Mouse (Mus musculus): Measurements from ENCODE around the gene Umad1. TPM values are rescaled to one million over a fixed set of nuclear protein-coding genes. Genes with fewer than 3 reads are reported as not detected.

Gene Umad1
- polyA plus RNA-seq, 1 experiment from 2014 or later, result 24.0 TPM

DNA sequence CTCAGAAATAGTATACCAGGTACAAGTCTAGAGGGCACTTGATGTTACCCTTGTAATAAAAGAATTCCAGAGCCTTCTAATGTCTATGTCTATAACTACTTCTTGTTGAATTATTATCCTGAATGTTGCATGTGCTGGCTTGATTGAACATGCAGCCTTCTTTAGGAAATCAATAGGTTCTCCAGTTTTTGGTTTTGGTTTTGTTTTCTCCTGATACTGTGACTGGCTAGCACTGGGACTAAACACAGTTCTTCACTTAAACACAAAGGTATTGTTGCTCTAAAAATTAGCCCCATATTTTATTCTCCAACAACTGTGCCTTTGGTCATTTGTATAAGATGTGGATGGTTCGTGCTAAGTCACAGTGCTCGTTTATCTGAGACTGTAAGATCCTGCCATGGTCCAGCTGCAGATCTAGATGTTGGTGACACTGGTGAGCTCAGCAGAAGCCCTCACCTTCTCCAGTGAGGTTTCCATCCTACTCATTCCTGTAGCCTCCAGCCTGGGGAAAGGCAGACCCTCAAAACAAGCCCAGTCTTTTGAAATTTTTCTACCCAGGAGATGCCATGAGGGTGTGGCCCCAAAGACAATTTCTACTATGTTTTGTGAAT is 90.1 kb downstream of the Umad1 start:
- Histone ChIP-seq H3K36me3 (ENCODE audit: control insufficient read depth, insufficient read depth) (no peaks in the 10 kb centered on the region), H3K4me1 (replicated peaks; ENCODE audit: control insufficient read depth, insufficient read depth, low read length) (no peaks in the 10 kb centered on the region), H3K27ac (ENCODE audit: low read depth, low read length) (no peak overlapping the region), H3K4me3 (ENCODE audit: low read depth, low read length) (no peak overlapping the region), H3K9me3 (ENCODE audit: control insufficient read depth) (no peaks in the 10 kb centered on the region), H3K4me2 (replicated peaks; ENCODE audit: low read depth) (no peak overlapping the region), H3K9ac (ENCODE audit: low read depth, low read length) (no peak overlapping the region), H3K27me3 (replicated peaks; ENCODE audit: control insufficient read depth, insufficient read depth, low read length) (no peaks in the 10 kb centered on the region)
- no peak for TF ChIP-seq CTCF (IDR thresholded peaks at IDR 0.05; ENCODE audit: low read depth)
- no peak for ATAC-seq
- 81% methylated on average over 2 of the region's 2 CpGs for WGBS

DNA sequence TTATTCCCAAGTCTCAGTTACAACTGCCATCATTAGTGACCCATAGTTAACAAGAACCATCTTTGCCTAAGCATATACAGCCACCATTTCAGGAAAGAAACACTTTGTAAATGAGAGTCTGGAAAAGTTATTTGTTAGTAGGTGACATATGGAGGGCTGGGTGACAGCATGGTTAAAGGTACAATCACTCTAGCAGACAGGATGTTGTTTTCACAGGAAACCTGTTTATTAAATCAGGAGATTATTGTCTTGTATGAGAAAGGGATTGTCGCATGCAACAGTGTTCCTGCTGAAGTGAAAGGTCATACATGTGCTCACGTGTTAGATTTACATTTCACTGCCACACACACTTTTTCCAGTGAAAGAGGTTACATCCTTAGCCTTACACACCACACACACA is 92.4 kb downstream of the Umad1 start:
- no peaks in the 10 kb centered on the region for H3K4me1 ChIP-seq (replicated peaks; ENCODE audit: control insufficient read depth, insufficient read depth, low read length)
- no peak overlapping the region for H3K4me2 ChIP-seq (replicated peaks; ENCODE audit: low read depth)
- 82% methylated on average over 2 of the region's 2 CpGs for WGBS
- no peak overlapping the region for H3K27ac ChIP-seq (ENCODE audit: low read depth, low read length)
- no peak overlapping the region for H3K9ac ChIP-seq (ENCODE audit: low read depth, low read length)
- H3K9me3 ChIP-seq (ENCODE audit: control insufficient read depth), result no peaks in the 10 kb centered on the region
- ATAC-seq, result no peak
- no peaks in the 10 kb centered on the region for H3K27me3 ChIP-seq (replicated peaks; ENCODE audit: control insufficient read depth, insufficient read depth, low read length)
- TF ChIP-seq CTCF (IDR thresholded peaks at IDR 0.05; ENCODE audit: low read depth), result no peak
- no peak overlapping the region for H3K4me3 ChIP-seq (ENCODE audit: low read depth, low read length)
- no peaks in the 10 kb centered on the region for H3K36me3 ChIP-seq (ENCODE audit: control insufficient read depth, insufficient read depth)

DNA sequence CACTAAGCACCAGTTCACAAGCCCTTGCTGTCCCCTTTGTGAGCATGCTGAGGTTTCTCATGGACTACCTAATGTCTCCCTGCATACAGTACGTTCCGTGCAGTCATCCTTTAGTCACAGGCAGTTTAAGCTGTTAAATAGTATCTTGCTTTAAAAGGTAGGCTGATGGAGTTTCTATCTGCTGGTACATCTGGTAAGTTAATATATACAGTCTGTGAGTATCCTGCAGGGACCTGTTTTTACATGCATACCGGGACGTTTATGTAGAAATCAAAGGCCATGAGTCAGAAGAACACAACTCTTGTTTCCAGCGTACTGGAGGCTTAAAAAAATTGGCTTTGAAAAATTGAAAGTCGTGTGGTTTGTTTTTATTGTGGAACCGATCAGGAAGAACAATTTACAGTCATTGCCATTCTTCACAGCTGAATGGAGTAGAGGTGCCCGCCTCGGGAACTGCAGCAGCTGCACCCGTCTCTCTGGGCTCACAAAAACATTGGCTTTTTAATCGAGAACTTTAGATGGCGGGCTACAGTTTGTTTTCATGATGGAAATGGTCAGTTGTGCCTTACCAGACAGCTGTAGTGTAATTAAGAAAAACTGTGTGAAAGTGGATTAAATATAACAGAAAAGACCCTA is 93.6 kb downstream of the Umad1 start:
- H3K27me3 ChIP-seq (replicated peaks; ENCODE audit: control insufficient read depth, insufficient read depth, low read length), result no peaks in the 10 kb centered on the region
- no peak overlapping the region for H3K9ac ChIP-seq (ENCODE audit: low read depth, low read length)
- no peak overlapping the region for H3K4me3 ChIP-seq (ENCODE audit: low read depth, low read length)
- H3K4me2 ChIP-seq (replicated peaks; ENCODE audit: low read depth), result no peak overlapping the region
- no peaks in the 10 kb centered on the region for H3K9me3 ChIP-seq (ENCODE audit: control insufficient read depth)
- WGBS, result 68% methylated on average over 12 of the region's 12 CpGs
- H3K36me3 ChIP-seq (ENCODE audit: control insufficient read depth, insufficient read depth), result no peaks in the 10 kb centered on the region
- H3K4me1 ChIP-seq (replicated peaks; ENCODE audit: control insufficient read depth, insufficient read depth, low read length), result no peaks in the 10 kb centered on the region
- no peak overlapping the region for H3K27ac ChIP-seq (ENCODE audit: low read depth, low read length)
- ATAC-seq, result no peak
- TF ChIP-seq CTCF (IDR thresholded peaks at IDR 0.05; ENCODE audit: low read depth), result no peak

DNA sequence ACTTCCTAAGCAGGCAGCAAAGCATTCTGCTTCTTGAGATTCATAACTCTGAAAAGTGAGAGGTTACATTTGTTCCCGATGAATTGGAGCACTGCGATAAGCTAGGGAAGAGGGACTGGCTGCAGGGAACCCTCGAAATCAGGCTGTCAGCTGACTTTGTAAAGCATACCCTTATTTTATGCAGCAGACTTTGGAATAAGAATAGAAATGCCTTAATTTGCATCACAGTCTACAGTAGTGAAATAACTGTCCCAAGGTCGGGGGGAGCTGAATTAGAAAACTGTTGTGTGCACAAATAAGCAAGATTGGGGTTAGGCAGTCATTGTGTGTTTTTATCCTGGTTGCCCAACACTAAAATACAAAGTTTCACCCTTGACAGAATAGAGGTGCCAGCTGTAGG is 94.4 kb downstream of the Umad1 start:
- H3K9ac ChIP-seq (ENCODE audit: low read depth, low read length), result no peak overlapping the region
- no peak overlapping the region for H3K27ac ChIP-seq (ENCODE audit: low read depth, low read length)
- ATAC-seq, result no peak
- WGBS, result 73% methylated on average over 4 of the region's 4 CpGs
- no peaks in the 10 kb centered on the region for H3K36me3 ChIP-seq (ENCODE audit: control insufficient read depth, insufficient read depth)
- no peak overlapping the region for H3K4me3 ChIP-seq (ENCODE audit: low read depth, low read length)
- no peak overlapping the region for H3K4me2 ChIP-seq (replicated peaks; ENCODE audit: low read depth)
- H3K4me1 ChIP-seq (replicated peaks; ENCODE audit: control insufficient read depth, insufficient read depth, low read length), result no peaks in the 10 kb centered on the region
- no peak for TF ChIP-seq CTCF (IDR thresholded peaks at IDR 0.05; ENCODE audit: low read depth)
- H3K27me3 ChIP-seq (replicated peaks; ENCODE audit: control insufficient read depth, insufficient read depth, low read length), result no peaks in the 10 kb centered on the region
- no peaks in the 10 kb centered on the region for H3K9me3 ChIP-seq (ENCODE audit: control insufficient read depth)

DNA sequence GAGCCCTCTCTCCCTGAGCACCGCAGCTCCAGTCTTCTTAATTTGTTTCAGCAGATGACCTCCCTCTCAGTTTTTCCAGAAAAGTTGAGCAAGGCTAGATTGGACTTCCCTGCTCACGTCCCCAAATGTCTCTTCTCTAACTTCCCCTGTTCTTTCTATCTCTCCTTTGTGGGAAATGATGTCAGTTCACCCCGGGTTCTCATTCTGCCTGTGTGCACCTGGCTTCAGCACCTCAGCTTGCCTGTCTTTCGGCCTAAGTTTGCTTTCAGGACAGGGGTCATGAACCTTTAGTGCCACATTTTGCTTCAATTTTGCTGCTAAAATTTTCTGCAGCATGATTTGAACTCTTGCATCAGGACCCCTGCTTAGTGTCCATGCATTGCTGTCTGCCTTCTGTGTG is 95.8 kb downstream of the Umad1 start:
- Histone ChIP-seq H3K27ac (ENCODE audit: low read depth, low read length) (no peak overlapping the region), H3K4me2 (replicated peaks; ENCODE audit: low read depth) (no peak overlapping the region), H3K9ac (ENCODE audit: low read depth, low read length) (no peak overlapping the region), H3K4me3 (ENCODE audit: low read depth, low read length) (no peak overlapping the region), H3K9me3 (ENCODE audit: control insufficient read depth) (no peaks in the 10 kb centered on the region), H3K36me3 (ENCODE audit: control insufficient read depth, insufficient read depth) (no peaks in the 10 kb centered on the region), H3K4me1 (replicated peaks; ENCODE audit: control insufficient read depth, insufficient read depth, low read length) (no peaks in the 10 kb centered on the region), H3K27me3 (replicated peaks; ENCODE audit: control insufficient read depth, insufficient read depth, low read length) (no peaks in the 10 kb centered on the region)
- TF ChIP-seq CTCF (IDR thresholded peaks at IDR 0.05; ENCODE audit: low read depth), result no peak
- no peak for ATAC-seq
- WGBS, result 89% methylated on average over 4 of the region's 4 CpGs

DNA sequence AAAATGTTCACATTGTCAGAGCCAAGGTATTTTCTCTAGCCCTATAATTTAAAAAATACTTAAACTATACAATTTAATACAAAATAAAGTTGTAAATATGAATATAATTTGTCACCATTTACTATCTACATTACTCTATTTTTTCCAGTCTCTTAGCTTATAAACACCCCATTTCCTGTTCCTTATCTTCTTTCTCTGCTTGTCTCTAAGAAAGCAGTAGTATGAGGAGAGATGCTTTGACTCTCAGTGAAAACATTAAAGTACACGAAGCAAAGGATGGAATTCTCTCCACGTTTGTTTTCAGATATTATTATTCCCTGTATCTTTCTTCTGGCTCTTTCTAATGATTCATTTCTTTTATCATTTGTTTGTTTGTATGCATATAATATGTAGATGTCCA is 99.1 kb downstream of the Umad1 start:
- H3K27ac ChIP-seq (ENCODE audit: low read depth, low read length), result no peak overlapping the region
- ATAC-seq, result no peak
- no peaks in the 10 kb centered on the region for H3K4me1 ChIP-seq (replicated peaks; ENCODE audit: control insufficient read depth, insufficient read depth, low read length)
- no peaks in the 10 kb centered on the region for H3K27me3 ChIP-seq (replicated peaks; ENCODE audit: control insufficient read depth, insufficient read depth, low read length)
- H3K4me3 ChIP-seq (ENCODE audit: low read depth, low read length), result no peak overlapping the region
- 52% methylated on average over 2 of the region's 2 CpGs for WGBS
- no peak for TF ChIP-seq CTCF (IDR thresholded peaks at IDR 0.05; ENCODE audit: low read depth)
- no peaks in the 10 kb centered on the region for H3K9me3 ChIP-seq (ENCODE audit: control insufficient read depth)
- H3K9ac ChIP-seq (ENCODE audit: low read depth, low read length), result no peak overlapping the region
- no peak overlapping the region for H3K4me2 ChIP-seq (replicated peaks; ENCODE audit: low read depth)
- H3K36me3 ChIP-seq (ENCODE audit: control insufficient read depth, insufficient read depth), result no peaks in the 10 kb centered on the region

Measured in intestine, postnatal 0 days (tissue).